Mouse (Mus musculus) left cerebral cortex, adult 18-20 months (tissue): ENCODE results near the gene Usp3. TPM values are rescaled to one million over a fixed set of nuclear protein-coding genes. Genes with fewer than 3 reads are reported as not detected.

ENCODE experiments used
- DNase-seq, 2 experiments: peaks; one replicate each; pipeline ENCODE4 v3.0.0; 2021 to 2022; ENCODE audit warnings: low spot score in 2 of 2, mixed read lengths in 1 of 2
- total RNA-seq, 2 experiments: library from RNA; stranded (reverse); gene quantifications; 2 replicates each; pipeline ENCODE4 v1.2.3; 2021

The Usp3 gene
- total RNA-seq, 2 experiments from 2014 or later = 38.3 to 38.5 TPM

DNA sequence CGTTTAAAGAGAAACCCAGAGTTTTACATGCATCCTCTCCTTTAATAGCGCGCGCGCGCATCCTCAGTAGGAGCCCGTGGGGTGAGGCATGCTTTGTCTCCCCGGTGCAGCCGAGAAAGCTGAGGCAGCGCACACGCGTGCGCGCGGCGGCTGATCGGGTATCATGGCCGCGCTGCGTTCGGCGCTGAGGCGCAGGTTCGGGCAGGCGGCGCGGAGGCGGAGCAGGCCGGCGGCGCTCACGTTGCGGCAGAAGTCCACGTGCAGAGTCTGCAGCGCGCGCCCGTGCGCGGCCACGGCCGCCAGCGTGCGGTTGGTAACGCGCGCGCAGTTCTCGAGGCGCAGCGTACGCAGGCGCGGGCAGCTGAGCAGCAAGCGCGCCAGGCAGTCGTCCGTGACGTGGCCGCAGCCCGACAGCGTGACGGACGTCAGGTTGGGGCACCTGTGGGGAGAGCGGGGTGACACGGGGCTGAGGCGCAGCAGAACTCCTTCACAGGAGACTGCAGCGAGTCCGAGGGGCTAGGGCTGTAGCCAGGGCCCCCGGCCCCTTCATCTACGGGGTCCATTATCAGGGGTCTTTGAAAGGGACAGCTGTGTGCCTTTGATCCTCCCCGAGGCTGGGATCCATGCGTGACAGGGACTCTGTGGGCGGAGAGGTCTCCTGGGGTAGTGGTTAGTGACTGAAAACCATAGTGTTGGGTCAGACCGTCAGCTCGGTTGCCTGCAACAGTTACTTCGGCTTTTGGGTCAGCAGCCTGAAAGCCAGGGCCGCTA lies 81.2 kb downstream of the Usp3 start:
- DNase-seq = peak; percentile 93 to 98

GRCm38 (mm10) chr9:66510944-66511343 lies 82.0 kb downstream of the Usp3 start:
- DNase-seq = no peak

- DNase-seq = no peak
These were observed 82.5 kb downstream of the Usp3 start for GRCm38 (mm10) chr9:66510351-66510841.

- no peak for DNase-seq
These were observed 84.0 kb downstream of the Usp3 start for GRCm38 (mm10) chr9:66508890-66509399.

- DNase-seq = no peak
These were observed 85.3 kb downstream of the Usp3 start for GRCm38 (mm10) chr9:66507684-66508083.

DNA sequence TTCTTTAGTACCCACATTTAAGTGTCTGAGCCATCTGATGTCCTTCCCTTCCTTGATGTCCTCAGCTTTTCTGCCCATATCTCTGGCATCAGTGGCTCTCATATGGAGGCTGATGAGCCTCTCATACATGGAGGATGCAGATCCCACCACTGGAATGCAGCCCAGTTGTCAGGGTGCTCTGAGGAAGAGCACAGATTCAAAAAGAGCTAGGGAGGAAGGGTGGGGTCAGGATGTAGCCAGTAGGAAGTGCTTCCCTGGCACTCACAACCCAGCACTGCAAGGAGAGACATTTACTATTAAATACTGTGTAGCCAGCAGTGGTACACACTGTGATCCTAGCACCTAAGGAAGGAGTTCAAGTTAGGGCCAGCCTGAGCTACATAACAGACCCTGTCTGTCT lies 86.5 kb downstream of the Usp3 start:
- DNase-seq = no peak

DNA sequence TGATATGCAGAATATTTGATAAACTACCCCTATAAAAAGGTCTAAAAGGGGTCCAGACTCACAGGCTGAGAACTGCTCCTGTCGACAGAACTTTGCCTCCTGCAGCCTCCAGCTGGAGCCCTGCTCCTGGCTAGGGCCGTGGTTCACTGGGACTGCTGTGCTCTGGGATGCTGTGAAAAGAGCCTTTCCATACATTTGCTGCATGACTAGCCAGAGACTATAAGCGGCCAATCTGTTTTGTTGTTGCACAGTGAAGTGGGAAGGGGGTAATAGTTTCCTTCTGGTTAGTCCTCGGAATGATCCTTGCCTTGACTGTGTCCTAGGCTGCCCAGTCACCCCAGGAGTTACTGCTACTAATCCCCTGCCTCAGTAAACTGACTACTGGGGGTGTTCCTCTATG lies 86.9 kb downstream of the Usp3 start:
- no peak for DNase-seq

DNA sequence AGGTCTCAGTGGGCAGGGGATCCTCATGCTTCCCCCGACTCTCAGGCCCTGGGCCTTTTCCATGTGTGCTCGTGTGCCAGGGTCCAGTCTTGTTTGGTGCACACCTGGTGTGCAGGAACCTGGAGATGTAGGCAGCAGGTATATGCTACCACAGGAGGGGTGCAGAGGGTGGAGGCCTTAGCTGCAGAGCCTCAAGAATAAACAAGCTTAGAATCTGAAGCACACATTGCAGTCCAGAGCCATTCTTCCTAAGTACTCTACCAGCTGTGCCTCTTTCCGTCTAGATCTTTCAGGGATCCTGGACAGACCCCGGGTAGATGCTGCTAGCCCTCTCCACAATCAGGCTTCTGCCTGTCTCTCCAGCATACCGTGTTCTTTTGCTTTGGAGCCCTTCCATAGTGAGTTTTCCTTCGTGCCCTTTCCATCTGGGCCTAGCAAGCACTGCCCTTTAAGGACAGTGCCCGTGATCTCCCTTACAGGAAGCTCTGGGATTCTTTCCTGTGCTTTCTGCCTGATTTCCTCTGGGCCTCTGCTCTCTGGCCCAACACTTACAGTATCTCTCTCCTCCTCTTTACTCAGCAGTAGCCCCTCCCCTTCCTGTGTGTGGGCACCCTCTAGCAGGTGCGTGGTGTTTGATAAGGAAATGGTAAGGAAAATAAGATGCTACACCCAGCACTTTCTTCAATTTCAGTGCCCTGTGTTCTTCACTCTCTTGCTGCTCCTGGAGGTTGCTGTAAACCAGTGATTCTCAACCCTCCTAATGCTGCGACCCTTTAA lies 87.6 kb downstream of the Usp3 start:
- DNase-seq = no peak

DNA sequence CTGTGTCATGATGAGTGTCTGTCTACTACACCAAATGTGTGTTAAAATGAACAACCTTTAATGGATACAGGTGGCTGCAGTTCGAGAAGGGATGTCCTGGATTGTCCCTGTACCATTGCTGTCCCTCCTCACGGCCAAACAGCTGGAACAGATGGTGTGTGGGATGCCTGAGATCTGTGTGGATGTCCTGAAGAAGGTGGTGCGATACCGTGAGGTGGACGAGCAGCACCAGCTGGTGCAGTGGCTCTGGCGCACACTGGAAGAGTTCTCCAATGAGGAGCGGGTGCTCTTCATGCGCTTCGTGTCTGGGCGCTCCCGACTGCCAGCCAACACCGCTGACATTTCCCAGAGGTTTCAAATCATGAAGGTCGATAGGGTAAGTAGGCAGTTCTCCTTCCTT lies 88.4 kb downstream of the Usp3 start:
- peak; percentile 72 to 81 for DNase-seq

GRCm38 (mm10) chr9:66503879-66504411 lies 89.0 kb downstream of the Usp3 start:
- DNase-seq = no peak

GRCm38 (mm10) chr9:66501248-66501647 lies 91.7 kb downstream of the Usp3 start:
- no peak for DNase-seq

DNA sequence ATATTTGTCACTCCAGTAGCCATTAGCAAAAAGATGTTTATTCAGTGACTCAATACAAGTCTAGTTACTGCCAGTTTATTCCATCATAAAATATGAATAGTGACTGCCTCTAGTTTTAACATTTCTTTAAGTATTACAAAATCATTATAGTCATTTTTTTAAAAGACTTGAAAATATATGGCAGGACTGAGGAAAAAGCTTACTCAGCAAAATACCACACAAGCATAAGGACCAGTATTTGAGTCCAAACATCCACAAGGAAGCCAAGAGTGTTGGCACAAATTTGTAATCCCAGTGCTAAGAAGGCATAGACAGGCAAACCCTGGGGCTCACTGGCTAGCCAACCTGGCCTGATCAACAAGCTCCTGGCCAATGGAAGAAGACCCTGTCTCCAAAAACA lies 99.0 kb downstream of the Usp3 start:
- no peak for DNase-seq

- no peak for DNase-seq
These were observed 100.6 kb downstream of the Usp3 start for GRCm38 (mm10) chr9:66492361-66492760.

- no peak for DNase-seq
These were observed 104.2 kb downstream of the Usp3 start for GRCm38 (mm10) chr9:66488786-66489185.

GRCm38 (mm10) chr9:66483429-66483828 lies 109.5 kb downstream of the Usp3 start:
- DNase-seq = no peak

- no peak for DNase-seq
These were observed 115.2 kb downstream of the Usp3 start for GRCm38 (mm10) chr9:66477785-66478184.

- DNase-seq = no peak
These were observed 127.9 kb downstream of the Usp3 start for GRCm38 (mm10) chr9:66465087-66465486.

Other genes with a start within 250 kb of the Usp3 start
- gene Herc1, start 242.7 kb downstream of the Usp3 start, total RNA-seq = 100 to 1,000 TPM; 110 to 114 TPM
- under 1 TPM; 0.23 to 0.52 TPM for gene Fbxl22, start 78.5 kb downstream of the Usp3 start, total RNA-seq
- gene Car12, start 120.5 kb upstream of the Usp3 start, total RNA-seq = 10 to 100 TPM; 15.5 to 20.4 TPM
- gene Aph1b, start 202.3 kb upstream of the Usp3 start, total RNA-seq = 10 to 100 TPM; 22.9 to 23.4 TPM
- under 1 TPM; 0.42 to 0.46 TPM for gene Gm10647, start 203.9 kb upstream of the Usp3 start, total RNA-seq
- gene Aph1c, start 241.6 kb upstream of the Usp3 start, total RNA-seq = 1 to 10 TPM; 6.2 to 7.9 TPM